Mouse (Mus musculus): Measurements from ENCODE around the gene Rabepk.

DNA sequence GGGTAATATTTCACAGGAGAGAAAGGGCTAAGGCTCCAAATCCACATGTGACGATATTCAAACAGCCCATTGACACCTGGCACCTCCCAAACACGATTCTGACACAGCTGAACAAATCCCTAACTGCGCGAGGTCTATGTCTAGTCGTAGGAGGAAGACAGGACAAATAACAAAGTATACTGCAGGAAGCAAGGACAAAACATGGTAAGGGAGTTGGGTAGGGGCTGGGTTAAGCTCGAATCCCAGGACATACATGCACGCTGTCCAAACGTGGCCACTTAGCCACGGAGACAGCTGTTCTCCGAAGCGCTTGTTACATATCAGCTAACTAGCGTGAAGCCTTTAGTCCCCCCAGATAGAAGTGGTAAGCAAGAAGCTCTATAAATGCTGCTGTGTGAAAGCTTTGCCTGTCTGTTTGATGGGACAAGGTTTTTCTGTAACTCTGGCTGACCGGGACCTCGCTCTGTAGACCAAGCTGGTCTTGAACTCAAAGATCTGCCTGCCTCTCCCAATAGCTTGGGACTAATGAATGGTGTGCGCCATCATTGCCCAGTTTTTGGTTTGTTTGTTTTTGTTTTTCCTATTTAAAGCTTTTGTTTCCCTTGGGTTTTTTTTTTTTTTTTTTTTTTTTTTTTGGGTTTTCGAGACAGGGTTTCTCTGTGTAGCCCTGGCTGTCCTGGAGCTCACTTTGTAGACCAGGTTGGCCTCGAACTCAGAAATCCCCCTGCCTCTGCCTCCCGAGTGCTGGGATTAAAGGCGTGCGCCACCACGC, 26.9 kb upstream of the Rabepk start:
- no peak for TF ChIP-seq POLR2A (IDR thresholded peaks at IDR 0.05; ENCODE audit: borderline replicate concordance, extremely low read depth, low read depth, low read length)
- no peak for TF ChIP-seq CTCF (IDR thresholded peaks at IDR 0.05; ENCODE audit: insufficient read depth, low read length)

Measured in lung, adult 2 months (tissue).